Mouse (Mus musculus): ENCODE measurements at regions not wholly inside any gene's neighbourhood (a gene's known extent, or its start where the extent isn't known, plus 50 kb on each side); places are given as distances from the start of the nearest gene placed in this dataset.

DNA sequence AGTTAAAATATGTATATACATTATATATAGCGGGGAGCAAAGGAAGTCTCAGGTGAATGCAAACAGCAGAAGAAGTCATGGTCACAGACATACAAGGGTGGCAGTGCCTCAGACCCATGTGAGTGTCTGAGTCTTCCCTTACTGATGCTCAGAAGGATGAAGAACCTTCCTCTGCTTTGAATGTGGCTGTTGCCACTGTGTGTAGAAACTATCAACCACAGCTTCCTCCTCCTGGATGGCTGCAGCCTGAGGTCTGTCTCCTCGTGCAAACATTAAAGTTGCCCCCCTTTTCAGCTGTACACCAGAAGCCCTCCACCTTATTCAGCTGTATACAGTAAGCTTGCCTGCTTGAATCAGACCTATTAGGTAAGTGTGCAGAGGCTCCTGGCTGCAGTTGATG is 79.4 kb upstream of the Tspan5 start:
- no peak for DNase-seq (ENCODE audit: low spot score)

DNA sequence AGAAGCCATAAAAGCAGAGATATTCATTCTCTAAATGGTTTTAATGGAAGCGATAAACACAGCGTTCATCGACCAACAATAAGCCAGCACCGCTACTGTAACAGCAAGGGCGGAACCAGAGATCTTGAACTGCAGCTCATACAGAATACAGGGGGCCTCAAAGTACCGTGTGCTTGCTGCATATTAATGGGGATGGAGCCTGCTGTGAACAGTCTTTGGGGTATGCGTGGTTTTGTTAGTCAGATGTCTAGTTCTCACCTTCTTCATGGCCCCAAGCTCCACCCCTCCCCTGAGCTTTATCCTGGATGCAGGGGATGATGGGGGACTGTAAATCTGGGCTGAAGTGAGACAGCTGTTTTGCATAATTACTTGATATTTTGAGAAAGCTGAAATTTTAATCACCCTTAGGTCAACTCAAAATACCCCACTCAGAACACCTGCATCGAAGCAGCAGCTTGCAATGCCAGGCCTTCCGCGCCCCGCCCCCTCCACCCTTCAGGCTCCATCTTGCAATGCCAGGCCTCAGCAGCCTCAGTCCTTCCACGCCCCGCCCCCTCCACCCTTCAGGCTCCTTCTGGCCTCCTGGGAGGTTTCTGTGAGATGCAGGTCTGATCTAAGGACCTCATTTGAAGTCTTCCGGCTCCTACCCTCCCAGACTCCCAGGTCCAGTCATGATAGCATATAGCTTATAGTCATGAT is 73.5 kb upstream of the Tspan5 start:
- DNase-seq (ENCODE audit: low spot score), result no peak

DNA sequence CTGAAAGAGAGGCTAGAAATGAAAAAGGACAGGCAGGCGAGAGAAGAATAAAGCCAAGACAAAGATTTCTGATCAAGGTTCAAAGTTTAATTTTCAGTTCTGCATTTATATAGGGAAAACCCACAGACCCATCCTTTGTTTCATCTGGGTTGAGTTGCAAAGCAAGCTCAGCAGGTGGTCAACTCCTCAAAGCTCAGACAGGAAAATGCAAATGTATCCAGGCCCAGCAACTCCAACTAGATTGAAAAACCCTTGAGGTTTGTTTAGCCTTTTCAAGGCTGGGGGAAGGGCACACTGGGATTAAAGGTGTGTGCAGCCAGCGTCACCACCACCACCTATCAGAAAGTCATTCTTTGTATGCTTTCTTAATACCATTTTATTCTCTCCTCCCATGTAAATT is 66.1 kb upstream of the Tspan5 start:
- no peak for DNase-seq (ENCODE audit: low spot score)

DNA sequence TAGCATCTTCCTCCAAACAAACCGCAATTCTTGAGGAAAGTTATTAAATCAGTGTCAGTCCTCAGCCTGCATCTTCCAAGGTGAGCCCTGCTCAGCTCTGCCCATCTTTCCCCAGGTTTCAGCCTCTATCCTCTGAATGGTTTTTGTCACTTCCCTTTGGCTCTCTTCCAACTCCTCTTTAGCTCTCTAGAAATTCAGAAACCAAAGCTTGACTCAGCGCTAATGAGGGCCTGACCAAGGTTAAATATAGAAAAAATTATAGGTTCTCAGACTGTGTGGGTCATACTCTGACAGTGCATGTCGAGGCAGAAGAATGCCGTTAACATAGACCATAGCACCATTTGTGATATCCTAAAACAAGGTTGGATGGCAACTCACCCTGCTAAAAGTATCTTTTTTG is 63.6 kb upstream of the Tspan5 start:
- no peak for DNase-seq (ENCODE audit: low spot score)

DNA sequence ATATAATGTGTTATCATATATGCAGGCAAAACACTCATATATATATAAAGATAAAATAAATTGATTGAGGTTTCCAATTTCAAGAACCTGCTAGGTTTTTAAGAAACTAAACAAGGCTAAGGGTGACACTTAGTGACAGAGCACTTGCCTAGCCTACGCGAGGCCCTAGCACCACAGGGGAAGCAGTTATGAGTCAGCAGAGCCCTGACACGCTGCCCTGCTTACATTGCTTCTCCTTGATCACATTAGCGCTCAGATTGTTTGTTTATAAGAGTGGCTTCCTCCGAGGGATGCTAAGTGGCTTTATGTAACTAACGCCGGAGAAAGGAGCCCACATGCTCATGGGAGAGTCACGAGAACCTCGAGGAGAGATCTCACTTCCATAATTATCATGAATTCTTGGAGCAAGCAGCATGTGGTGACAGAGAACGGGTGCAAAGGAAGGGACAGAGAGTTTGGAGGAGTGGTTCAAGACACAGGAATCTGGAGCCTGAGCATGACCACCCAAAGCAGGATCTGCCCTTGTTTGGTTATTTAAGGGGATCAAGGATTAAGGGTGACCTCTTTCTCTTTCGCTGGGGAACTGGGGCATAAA is 55.3 kb upstream of the Tspan5 start:
- DNase-seq (ENCODE audit: low spot score), result no peak

DNA sequence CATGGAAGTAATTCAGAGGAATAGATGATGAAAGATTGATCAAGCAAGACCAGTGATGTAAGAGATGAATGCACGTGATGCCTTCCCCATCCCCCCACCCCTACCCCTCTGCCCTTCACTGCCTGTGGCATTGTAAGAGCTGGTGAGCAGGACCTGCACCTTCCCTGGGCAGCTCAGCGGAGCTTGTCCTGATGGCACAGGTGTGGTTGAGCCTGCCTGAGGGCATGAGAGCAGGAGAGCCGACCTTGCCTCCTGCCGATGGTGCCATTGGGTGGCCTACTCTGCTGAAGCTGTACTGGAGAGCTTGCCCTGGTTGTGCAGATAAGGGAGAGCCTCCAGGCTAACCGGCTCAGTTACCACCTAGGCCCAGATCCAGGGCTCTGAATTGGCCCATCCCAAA is 53.4 kb upstream of the Tspan5 start:
- DNase-seq (ENCODE audit: low spot score), result no peak
